Mouse (Mus musculus) myocyte (in vitro differentiated cells): Measurements from ENCODE around the gene 4931428F04Rik.

ENCODE experiments used
- CEBPB ChIP-seq: IDR thresholded peaks from 2 replicates; pipeline ENCODE4 v1.6.1; 2011; ENCODE audit warnings: mild to moderate bottlenecking, moderate library complexity; ENCODE audit not compliant: poor library complexity, insufficient read depth, severe bottlenecking
- E2F4 ChIP-seq: IDR thresholded peaks from one replicate; pipeline ENCODE4 v1.6.1; 2011; ENCODE audit warnings: mild to moderate bottlenecking, control low read depth, moderate library complexity; ENCODE audit not compliant: insufficient read depth
- MAX ChIP-seq: IDR thresholded peaks from one replicate; pipeline ENCODE4 v1.6.1; 2011; ENCODE audit warnings: low read depth, mild to moderate bottlenecking, control low read depth
- MYOD1 ChIP-seq, 3 experiments: IDR thresholded peaks; one replicate each; pipeline ENCODE4 v1.6.1; 2011; ENCODE audit warnings: control low read depth in 2 of 3, low read depth in 2 of 3, mild to moderate bottlenecking in 2 of 3, moderate library complexity in 1 of 3; ENCODE audit not compliant: insufficient read length in 2 of 3, control insufficient read depth in 1 of 3
- POLR2A ChIP-seq: IDR thresholded peaks from one replicate; pipeline ENCODE4 v1.6.1; 2011; ENCODE audit warnings: low read depth, mild to moderate bottlenecking, control low read depth, moderate library complexity; ENCODE audit not compliant: insufficient read length
- POLR2AphosphoS2 ChIP-seq: IDR thresholded peaks from one replicate; pipeline ENCODE4 v1.6.1; 2011; ENCODE audit warnings: low read depth, control low read depth; ENCODE audit not compliant: insufficient read length

- no peak for TF ChIP-seq POLR2A
- peak; percentile 15 for TF ChIP-seq POLR2AphosphoS2
- no peak for TF ChIP-seq CEBPB
- TF ChIP-seq MAX: no peak
- TF ChIP-seq MYOD1 (IDR thresholded peaks at IDR 0.05; ENCODE audit: control insufficient read depth in 1 of 3, insufficient read length in 2 of 3, low read depth in 2 of 3): no peak
- TF ChIP-seq E2F4: no peak
Observed at GRCm38 (mm10) chr8:105323183-105323582, 33.5 kb upstream of the 4931428F04Rik start.
